Mouse (Mus musculus) megakaryocyte, embryonic 14.5 days (primary cell): ENCODE measurements around the gene Fbxo5.

ENCODE experiments used
- FLI1 ChIP-seq: IDR thresholded peaks from 2 replicates; pipeline ENCODE4 v1.6.1; 2012; ENCODE audit warnings: low read length, inconsistent platforms, mixed read lengths
- GATA1 ChIP-seq: IDR thresholded peaks from 3 replicates; pipeline ENCODE4 v1.6.1; 2012; ENCODE audit warnings: mixed read lengths, low read length, inconsistent platforms, borderline replicate concordance

- TF ChIP-seq GATA1, result no peak
- no peak for TF ChIP-seq FLI1
Observed at GRCm38 (mm10) chr10:5846939-5847338, 41.5 kb upstream of the Fbxo5 start.
